Mouse (Mus musculus) layer of hippocampus, postnatal 25 days (tissue): ENCODE data around the gene Tmem80. TPM values are rescaled to one million over a fixed set of nuclear protein-coding genes. Genes with fewer than 3 reads are reported as not detected.
A peak's percentile ranks its signal among the peaks of the same experiment; 100 is the strongest.

Source experiments
- DNase-seq, 2 experiments: peaks; one replicate each; pipeline ENCODE4 v3.0.0; 2022; ENCODE audit warnings: mixed read lengths in 2 of 2, low spot score in 1 of 2; ENCODE audit errors: extremely low spot score in 1 of 2
- total RNA-seq, 2 experiments: library from RNA; stranded (reverse); gene quantifications; 2 replicates each; pipeline ENCODE4 v1.2.3; 2021

Tmem80 gene
- total RNA-seq, 2 experiments from 2014 or later = 28.8 to 39.3 TPM

GRCm38 (mm10) chr7:141319446-141319845, 8.1 kb upstream of the Tmem80 start:
- DNase-seq = no peak

- DNase-seq = no peak
These were observed 2.9 kb upstream of the Tmem80 start for GRCm38 (mm10) chr7:141324686-141325085.

GRCm38 (mm10) chr7:141326546-141327446, 743 bp upstream of the Tmem80 start:
- peak in 1 of 2 experiments; percentile 23 for DNase-seq

GRCm38 (mm10) chr7:141328373-141328990, 943 bp downstream of the Tmem80 start:
- no peak for DNase-seq

- no peak for DNase-seq
These were observed 3.2 kb downstream of the Tmem80 start for GRCm38 (mm10) chr7:141330706-141331105.

GRCm38 (mm10) chr7:141331990-141332389, 4.5 kb downstream of the Tmem80 start:
- DNase-seq = no peak

- no peak for DNase-seq
These were observed 7.6 kb downstream of the Tmem80 start for GRCm38 (mm10) chr7:141335044-141335579.

GRCm38 (mm10) chr7:141335682-141336081, 8.1 kb downstream of the Tmem80 start:
- DNase-seq = no peak

- DNase-seq = no peak
These were observed 8.8 kb downstream of the Tmem80 start for GRCm38 (mm10) chr7:141336296-141336695.

- no peak for DNase-seq
These were observed 10.3 kb downstream of the Tmem80 start for GRCm38 (mm10) chr7:141337716-141338416.

- no peak for DNase-seq
These were observed 11.1 kb downstream of the Tmem80 start, which contains the start of gene Eps8l2 for GRCm38 (mm10) chr7:141338576-141339131. Gene Eps8l2 (plus strand): TSS chr7:141338880.

GRCm38 (mm10) chr7:141339215-141339920, 11.8 kb downstream of the Tmem80 start:
- no peak for DNase-seq

- no peak for DNase-seq
These were observed 12.5 kb downstream of the Tmem80 start for GRCm38 (mm10) chr7:141340023-141340422.

GRCm38 (mm10) chr7:141340476-141340875, 12.9 kb downstream of the Tmem80 start:
- DNase-seq = no peak

- no peak for DNase-seq
These were observed 14.2 kb downstream of the Tmem80 start for GRCm38 (mm10) chr7:141341689-141342226.

- DNase-seq = no peak
These were observed 15.7 kb downstream of the Tmem80 start for GRCm38 (mm10) chr7:141343230-141343629.

- no peak for DNase-seq
These were observed 16.2 kb downstream of the Tmem80 start for GRCm38 (mm10) chr7:141343696-141344095.

GRCm38 (mm10) chr7:141344787-141345186, 17.2 kb downstream of the Tmem80 start:
- DNase-seq = no peak

GRCm38 (mm10) chr7:141351061-141351460, 23.5 kb downstream of the Tmem80 start:
- DNase-seq = no peak
